Mouse (Mus musculus) lung, embryonic 16.5 days (tissue): ENCODE data around the gene Jazf1. TPM values are rescaled to one million over a fixed set of nuclear protein-coding genes. Genes with fewer than 3 reads are reported as not detected.

Source experiments
- ATAC-seq: fragments of 200-750 bp; cut with Nextera tagmentation; 2 replicates; pipeline ENCODE4 v1.8.0; 2017; ENCODE audit warnings: low read depth, mild to moderate bottlenecking, moderate library complexity
- H3K27ac ChIP-seq: fragments of 300-500 bp; sonication (generic); 2 replicates; pipeline ENCODE4 v1.5.1; 2014; ENCODE audit warnings: mild to moderate bottlenecking, control low read depth, low read length
- H3K27me3 ChIP-seq: fragments of 300-500 bp; sonication (generic); 2 replicates; pipeline ENCODE4 v1.6.1; 2014; ENCODE audit warnings: low read depth, low read length, mixed read lengths; ENCODE audit not compliant: control insufficient read depth, insufficient read depth
- H3K36me3 ChIP-seq: fragments of 300-500 bp; sonication (generic); 2 replicates; pipeline ENCODE4 v1.6.1; 2014; ENCODE audit warnings: low read length; ENCODE audit not compliant: control insufficient read depth, insufficient read depth
- H3K4me1 ChIP-seq: fragments of 300-500 bp; sonication (generic); replicated peaks from 2 replicates; pipeline ENCODE4 v1.6.1; 2014; ENCODE audit warnings: low read length, mixed read lengths; ENCODE audit not compliant: control insufficient read depth, insufficient read depth
- H3K4me2 ChIP-seq: fragments of 300-500 bp; sonication (generic); 2 replicates; pipeline ENCODE4 v1.6.1; 2014; ENCODE audit warnings: low read depth, low read length, control low read depth
- H3K4me3 ChIP-seq: fragments of 300-500 bp; sonication (generic); 2 replicates; pipeline ENCODE4 v1.5.1; 2014; ENCODE audit warnings: mild to moderate bottlenecking, low read length, control low read depth
- H3K9ac ChIP-seq: fragments of 300-500 bp; sonication (generic); 2 replicates; pipeline ENCODE4 v1.6.1; 2014; ENCODE audit warnings: low read length, control low read depth
- H3K9me3 ChIP-seq: fragments of 300-500 bp; sonication (generic); 2 replicates; pipeline ENCODE4 v1.6.1; 2016; ENCODE audit warnings: low read length; ENCODE audit not compliant: control insufficient read depth
- WGBS: fragments of 180-500 bp; shearing (Covaris S2); extraction: QIAGEN DNeasy Blood & Tissue Kit; methylation state at CpG from one replicate; pipeline ENCODE4 v1.1.7; 2014; 5-methylcytosine and 5-hydroxymethylcytosine counted together
- polyA plus RNA-seq: library from polyadenylated mRNA; unstranded; fragments of >200 nt; fragmentation: Nextera tagmentation; extraction: Ambion mirVana; gene quantifications from 2 replicates; pipeline ENCODE4 v1.2.1, GENCODE M21; 2015

Jazf1 gene
- polyA plus RNA-seq, 1 experiment from 2014 or later: 5.3 TPM

GRCm38 (mm10) chr6:52893811-52894500, 174.5 kb downstream of the Jazf1 start:
- peaks cover 7% of the 10 kb centered on the region; the same call in 1 of the 2 replicates for H3K4me1 ChIP-seq
- no peak overlapping the region for H3K27ac ChIP-seq
- H3K36me3 ChIP-seq: no peaks in the 10 kb centered on the region
- no peak overlapping the region for H3K4me3 ChIP-seq
- no peak for ATAC-seq
- H3K4me2 ChIP-seq: no peak overlapping the region
- WGBS: 60% methylated on average over 9 of the region's 9 CpGs
- H3K9ac ChIP-seq: no peak overlapping the region
- no peaks in the 10 kb centered on the region for H3K27me3 ChIP-seq
- H3K9me3 ChIP-seq: no peaks in the 10 kb centered on the region

DNA sequence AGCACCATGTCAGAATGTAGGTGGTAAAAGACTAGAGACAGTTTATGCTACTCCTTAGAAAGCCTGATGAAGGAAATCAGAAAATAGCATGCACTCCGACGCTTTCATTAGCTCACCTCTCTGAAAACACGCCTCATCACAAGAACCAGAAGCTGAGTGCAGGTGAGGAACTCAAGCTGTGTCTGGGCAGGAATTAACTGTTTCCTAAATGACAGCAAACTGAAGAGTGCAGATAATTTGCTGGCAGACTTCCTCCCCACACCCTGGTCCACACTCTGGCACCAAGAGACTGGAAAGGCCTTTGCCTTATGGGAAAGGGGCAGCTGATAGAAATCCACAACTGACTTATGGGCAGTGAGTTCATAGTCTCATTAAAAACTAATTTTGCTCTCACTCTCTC, 175.5 kb downstream of the Jazf1 start:
- Histone ChIP-seq H3K4me1 (peaks cover 7% of the 10 kb centered on the region; the same call in 1 of the 2 replicates), H3K4me2 (no peak overlapping the region), H3K9ac (no peak overlapping the region), H3K36me3 (no peaks in the 10 kb centered on the region), H3K27ac (no peak overlapping the region), H3K9me3 (no peaks in the 10 kb centered on the region), H3K27me3 (no peaks in the 10 kb centered on the region), H3K4me3 (no peak overlapping the region)
- no peak for ATAC-seq
- 54% methylated on average over 3 of the region's 3 CpGs for WGBS

DNA sequence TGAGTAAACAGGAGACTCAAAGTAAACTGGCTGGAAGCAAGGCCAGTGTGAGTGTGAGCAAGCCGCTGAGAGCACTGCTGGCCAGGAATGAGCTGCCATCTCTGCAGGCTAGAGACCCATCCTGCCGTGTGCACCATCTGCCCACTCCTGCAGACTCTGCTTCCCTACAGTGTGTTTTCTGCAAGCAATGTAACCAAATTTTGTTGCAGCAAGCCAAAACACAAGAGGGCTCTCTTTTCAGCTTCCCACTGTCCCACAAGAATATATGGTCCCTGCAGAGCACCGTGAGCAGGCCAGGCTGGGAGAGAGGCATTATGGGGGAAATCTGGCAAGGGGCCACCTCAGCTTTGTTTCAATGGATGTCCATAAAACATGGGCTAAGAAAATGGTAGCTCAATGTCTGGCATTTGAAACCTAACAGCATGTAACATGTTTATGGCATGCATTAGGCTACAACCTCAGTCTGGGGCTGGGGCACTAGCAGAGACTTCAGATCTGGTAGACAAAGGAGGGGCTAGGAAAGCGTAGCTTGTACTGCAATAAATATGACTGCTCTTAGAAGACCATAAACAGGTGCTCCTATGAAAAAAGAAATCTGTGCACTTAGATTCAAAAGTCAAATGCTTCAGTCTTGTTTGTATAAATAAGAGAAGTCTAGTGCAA, 180.8 kb downstream of the Jazf1 start:
- Histone ChIP-seq H3K9ac (no peak overlapping the region), H3K9me3 (no peaks in the 10 kb centered on the region), H3K27ac (no peak overlapping the region), H3K36me3 (no peaks in the 10 kb centered on the region), H3K4me1 (no peaks in the 10 kb centered on the region), H3K27me3 (no peaks in the 10 kb centered on the region), H3K4me2 (no peak overlapping the region), H3K4me3 (no peak overlapping the region)
- WGBS: 66% methylated on average over 4 of the region's 4 CpGs
- no peak for ATAC-seq

- Histone ChIP-seq H3K27me3 (no peaks in the 10 kb centered on the region), H3K36me3 (no peaks in the 10 kb centered on the region), H3K4me1 (no peaks in the 10 kb centered on the region), H3K4me3 (no peak overlapping the region), H3K27ac (no peak overlapping the region), H3K4me2 (no peak overlapping the region), H3K9ac (no peak overlapping the region), H3K9me3 (no peaks in the 10 kb centered on the region)
- no peak for ATAC-seq
- WGBS: 45% methylated on average over 2 of the region's 2 CpGs
Observed at GRCm38 (mm10) chr6:52883773-52884172, 184.7 kb downstream of the Jazf1 start.

DNA sequence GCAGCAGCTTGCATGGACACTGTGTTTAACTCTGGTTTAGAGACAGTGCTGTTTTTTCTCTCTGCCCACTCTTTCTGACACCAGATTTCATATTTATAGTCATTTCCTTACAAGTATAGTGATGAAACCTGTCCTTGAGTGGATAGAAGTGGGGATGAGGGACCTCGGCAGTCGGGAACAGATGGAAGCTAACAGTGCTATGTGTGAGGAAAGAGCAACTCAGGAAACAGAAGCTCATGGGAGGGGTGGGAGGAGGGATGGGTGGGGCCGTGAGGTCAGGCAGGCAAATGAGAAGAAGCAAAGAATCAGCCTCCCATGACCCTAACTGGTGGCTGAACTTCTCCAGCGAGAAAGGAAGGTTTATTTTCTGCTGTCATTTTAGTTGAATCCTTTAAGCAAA, 191.3 kb downstream of the Jazf1 start:
- Histone ChIP-seq H3K4me3 (no peak overlapping the region), H3K4me2 (no peak overlapping the region), H3K9me3 (no peaks in the 10 kb centered on the region), H3K27ac (no peak overlapping the region), H3K27me3 (no peaks in the 10 kb centered on the region), H3K4me1 (no peaks in the 10 kb centered on the region), H3K36me3 (no peaks in the 10 kb centered on the region), H3K9ac (no peak overlapping the region)
- no peak for ATAC-seq
- 23% methylated on average over 4 of the region's 4 CpGs for WGBS

GRCm38 (mm10) chr6:52871306-52871705, 197.1 kb downstream of the Jazf1 start:
- Histone ChIP-seq H3K4me2 (no peak overlapping the region), H3K9me3 (no peaks in the 10 kb centered on the region), H3K4me1 (no peaks in the 10 kb centered on the region), H3K27me3 (no peaks in the 10 kb centered on the region), H3K36me3 (no peaks in the 10 kb centered on the region), H3K9ac (no peak overlapping the region), H3K27ac (no peak overlapping the region), H3K4me3 (no peak overlapping the region)
- WGBS: 23% methylated on average over 2 of the region's 2 CpGs
- ATAC-seq: no peak

DNA sequence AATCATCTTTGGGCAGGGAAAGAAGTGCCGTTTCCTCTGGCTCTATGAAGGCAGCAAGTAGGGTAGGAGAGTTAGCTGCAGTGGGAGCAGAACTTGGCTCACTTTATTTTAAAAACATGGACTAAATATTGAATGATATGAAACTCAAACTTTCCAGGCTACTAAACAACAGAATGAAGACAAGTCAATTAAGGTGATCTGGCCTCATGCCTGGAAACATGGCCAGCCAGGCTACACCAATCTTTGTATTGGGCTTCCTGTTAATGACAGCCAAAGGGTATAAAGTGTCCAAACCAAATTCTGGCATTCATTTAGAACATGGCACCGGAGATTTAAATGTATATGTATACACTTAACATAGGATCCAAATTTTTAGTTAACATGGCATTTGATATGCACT, 199.2 kb downstream of the Jazf1 start:
- Histone ChIP-seq H3K4me3 (no peak overlapping the region), H3K4me2 (no peak overlapping the region), H3K9me3 (no peaks in the 10 kb centered on the region), H3K4me1 (no peaks in the 10 kb centered on the region), H3K9ac (no peak overlapping the region), H3K27ac (no peak overlapping the region), H3K27me3 (no peaks in the 10 kb centered on the region), H3K36me3 (no peaks in the 10 kb centered on the region)
- no peak for ATAC-seq
- 72% methylated on average over 2 of the region's 2 CpGs for WGBS

- no peak for ATAC-seq
- Histone ChIP-seq H3K4me3 (no peak overlapping the region), H3K27me3 (no peaks in the 10 kb centered on the region), H3K27ac (no peak overlapping the region), H3K9ac (no peak overlapping the region), H3K4me2 (no peak overlapping the region), H3K9me3 (no peaks in the 10 kb centered on the region), H3K4me1 (no peaks in the 10 kb centered on the region), H3K36me3 (no peaks in the 10 kb centered on the region)
- WGBS: 72% methylated on average over 2 of the region's 2 CpGs
Observed at GRCm38 (mm10) chr6:52868352-52868751, 200.1 kb downstream of the Jazf1 start.

DNA sequence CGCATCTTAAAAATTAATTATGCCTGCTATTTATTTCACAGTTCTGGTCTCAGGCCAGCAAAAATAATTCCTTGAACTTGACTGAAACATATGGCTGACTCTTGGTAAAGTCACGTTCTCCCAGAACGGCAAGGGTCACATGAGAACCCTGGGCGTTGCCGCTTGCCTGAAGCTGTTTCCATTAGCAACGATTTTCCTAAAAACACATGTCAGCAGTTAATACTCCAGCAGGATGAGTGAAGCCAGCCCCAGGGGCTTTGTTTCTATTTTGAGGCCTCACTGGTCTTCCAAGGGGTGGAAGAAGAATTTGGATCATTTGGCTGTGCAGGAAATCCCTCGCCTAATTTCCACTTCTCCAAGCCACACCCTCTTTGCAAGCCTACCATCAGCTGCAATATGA, 206.5 kb downstream of the Jazf1 start:
- 42% methylated on average over 7 of the region's 7 CpGs for WGBS
- Histone ChIP-seq H3K27me3 (no peaks in the 10 kb centered on the region), H3K9me3 (no peaks in the 10 kb centered on the region), H3K4me3 (no peak overlapping the region), H3K27ac (no peak overlapping the region; the same call in 1 of the 2 replicates), H3K9ac (no peak overlapping the region), H3K36me3 (no peaks in the 10 kb centered on the region), H3K4me2 (no peak overlapping the region), H3K4me1 (peaks cover 7% of the 10 kb centered on the region; the same call in 1 of the 2 replicates)
- ATAC-seq: peak; percentile 80
